Mouse (Mus musculus) erythroid progenitor cell, adult 5-6 weeks (primary cell): ENCODE data around the gene Atxn1l. TPM values are rescaled to one million over a fixed set of nuclear protein-coding genes. Genes with fewer than 3 reads are reported as not detected.

Source experiments
- ATAC-seq: replicated peaks from 2 replicates; pipeline ENCODE4 v1.8.0; 2016; ENCODE audit warnings: moderate number of reproducible peaks, mild to moderate bottlenecking, moderate TSS enrichment, inconsistent platforms; ENCODE audit not compliant: poor library complexity, low FRiP score, severe bottlenecking
- total RNA-seq, 2 experiments: library from RNA; stranded (forward) in 1 of 2; stranded (reverse) in 1 of 2; fragments of 150-400 nt in 1 of 2; fragments of 186-747, 209-891 nt in 1 of 2; gene quantifications; 2 replicates each; pipeline versions ENCODE4 v1.2.3 to v1.2.4; 2015 to 2017; ENCODE audit warnings: low replicate concordance in 2 of 2

Atxn1l gene
- total RNA-seq, 2 experiments from 2014 or later = 2.9 to 4.4 TPM

GRCm38 (mm10) chr8:109681535-109681934 is 56.0 kb downstream of the Atxn1l start:
- ATAC-seq = no peak

Other genes with a start within 250 kb of the Atxn1l start
- not detected in 2 replicates for gene Pmfbp1, start 243.7 kb downstream of the Atxn1l start, total RNA-seq (2015; ENCODE audit: low replicate concordance)
- gene Pmfbp1, start 243.7 kb downstream of the Atxn1l start, total RNA-seq (2017; ENCODE audit: low replicate concordance) = not detected in 2 replicates
- gene Dhx38, start 171.9 kb downstream of the Atxn1l start, total RNA-seq (2015; ENCODE audit: low replicate concordance) = 8.0 and 12.6 TPM in 2 replicates
- gene Dhx38, start 171.9 kb downstream of the Atxn1l start, total RNA-seq (2017; ENCODE audit: low replicate concordance) = 21.2 and 29.7 TPM in 2 replicates
- 4.0 and 8.0 TPM in 2 replicates for gene Txnl4b, start 171.8 kb downstream of the Atxn1l start, total RNA-seq (2015; ENCODE audit: low replicate concordance)
- 10.7 and 11.5 TPM in 2 replicates for gene Txnl4b, start 171.8 kb downstream of the Atxn1l start, total RNA-seq (2017; ENCODE audit: low replicate concordance)
- gene Hp, start 158.6 kb downstream of the Atxn1l start, total RNA-seq (2015; ENCODE audit: low replicate concordance) = 70.4 and 83.3 TPM in 2 replicates
- gene Hp, start 158.6 kb downstream of the Atxn1l start, total RNA-seq (2017; ENCODE audit: low replicate concordance) = 65.3 and 67.6 TPM in 2 replicates
- 4.7 and 7.1 TPM in 2 replicates for gene Dhodh, start 129.1 kb downstream of the Atxn1l start, total RNA-seq (2015; ENCODE audit: low replicate concordance)
- gene Dhodh, start 129.1 kb downstream of the Atxn1l start, total RNA-seq (2017; ENCODE audit: low replicate concordance) = 3.4 and 7.3 TPM in 2 replicates
- gene Pkd1l3, start 123.2 kb downstream of the Atxn1l start, total RNA-seq (2015; ENCODE audit: low replicate concordance) = not detected in 2 replicates
- gene Pkd1l3, start 123.2 kb downstream of the Atxn1l start, total RNA-seq (2017; ENCODE audit: low replicate concordance) = not detected in 2 replicates
- gene Ist1, start 44.5 kb downstream of the Atxn1l start, total RNA-seq (2015; ENCODE audit: low replicate concordance) = 66.7 and 85.9 TPM in 2 replicates
- gene Ist1, start 44.5 kb downstream of the Atxn1l start, total RNA-seq (2017; ENCODE audit: low replicate concordance) = 45.2 and 62.4 TPM in 2 replicates
- 14.3 and 14.8 TPM in 2 replicates for gene Zfp821, start 32.2 kb downstream of the Atxn1l start, total RNA-seq (2015; ENCODE audit: low replicate concordance)
- 38.2 and 43.3 TPM in 2 replicates for gene Zfp821, start 32.2 kb downstream of the Atxn1l start, total RNA-seq (2017; ENCODE audit: low replicate concordance)
- 23.1 and 50.7 TPM in 2 replicates for gene Ap1g1, start 40.8 kb upstream of the Atxn1l start, total RNA-seq (2015; ENCODE audit: low replicate concordance)
- gene Ap1g1, start 40.8 kb upstream of the Atxn1l start, total RNA-seq (2017; ENCODE audit: low replicate concordance) = 30.6 and 36.2 TPM in 2 replicates
- 36.0 and 45.7 TPM in 2 replicates for gene Phlpp2, start 130.8 kb upstream of the Atxn1l start, total RNA-seq (2015; ENCODE audit: low replicate concordance)
- 59.8 and 73.4 TPM in 2 replicates for gene Phlpp2, start 130.8 kb upstream of the Atxn1l start, total RNA-seq (2017; ENCODE audit: low replicate concordance)
- not detected in 2 replicates for gene Marveld3, start 224.5 kb upstream of the Atxn1l start, total RNA-seq (2015; ENCODE audit: low replicate concordance)
- gene Marveld3, start 224.5 kb upstream of the Atxn1l start, total RNA-seq (2017; ENCODE audit: low replicate concordance) = not detected in 2 replicates